Mouse (Mus musculus): Measurements from ENCODE around the gene Fntb. TPM values are rescaled to one million over a fixed set of nuclear protein-coding genes. Genes with fewer than 3 reads are reported as not detected.
A peak's percentile ranks its signal among the peaks of the same experiment; 100 is the strongest.
"Not testable (repeated sequence)": the region's sequence is repeated elsewhere in the genome, so short reads cannot be mapped to it uniquely, and the experiment has no call there.

The Fntb gene
- polyA plus RNA-seq, 1 experiment = 29.0 TPM

DNA sequence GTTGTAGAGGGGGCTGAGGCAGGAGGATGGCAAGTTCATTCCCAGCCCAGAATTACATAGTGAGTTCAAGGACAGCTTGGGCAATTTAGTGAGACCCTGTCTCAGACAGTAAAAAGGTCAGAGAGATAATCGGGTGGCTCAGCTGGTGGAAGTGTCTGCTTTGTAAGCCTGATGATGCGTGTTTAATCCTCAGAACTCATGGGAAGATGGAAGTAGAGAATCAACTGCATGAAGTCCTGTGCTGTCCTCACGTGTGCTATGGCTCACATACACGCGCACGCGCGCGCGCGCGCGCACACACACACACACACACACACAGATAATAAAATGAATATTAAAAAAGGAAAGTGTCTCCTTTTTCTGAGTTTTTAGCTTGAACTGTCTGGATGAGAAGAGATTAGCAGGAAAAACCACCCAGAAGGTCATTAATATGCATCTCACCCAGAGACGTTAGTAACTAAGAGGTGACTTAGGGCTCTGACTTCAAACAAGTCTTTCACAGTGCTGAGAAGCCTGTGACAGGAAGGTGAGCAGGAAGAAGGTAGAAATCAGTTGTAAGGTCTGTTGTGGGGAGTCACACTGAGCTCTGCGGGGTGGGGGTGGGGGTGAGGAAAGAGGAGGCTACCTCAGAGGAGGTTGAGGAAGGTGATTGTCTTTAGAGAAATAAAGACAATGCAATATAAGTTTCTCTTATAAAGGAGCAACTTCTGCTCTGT, 79.1 kb downstream of the Fntb start:
- H3K4me3 ChIP-seq (replicated peaks; ENCODE audit: extremely low read depth, low read depth, low read length) = no peak overlapping the region
- DNase-seq = no peak
- WGBS = 89% methylated on average over 15 of the region's 15 CpGs
- no peaks in the 10 kb centered on the region for H3K4me1 ChIP-seq (ENCODE audit: control insufficient read depth, insufficient read depth, low read length)
- no peak for TF ChIP-seq POLR2A (IDR thresholded peaks at IDR 0.05; ENCODE audit: borderline replicate concordance, extremely low read depth, low read depth, low read length)
- no peak for TF ChIP-seq CTCF (IDR thresholded peaks at IDR 0.05; ENCODE audit: insufficient read depth, low read length)

DNA sequence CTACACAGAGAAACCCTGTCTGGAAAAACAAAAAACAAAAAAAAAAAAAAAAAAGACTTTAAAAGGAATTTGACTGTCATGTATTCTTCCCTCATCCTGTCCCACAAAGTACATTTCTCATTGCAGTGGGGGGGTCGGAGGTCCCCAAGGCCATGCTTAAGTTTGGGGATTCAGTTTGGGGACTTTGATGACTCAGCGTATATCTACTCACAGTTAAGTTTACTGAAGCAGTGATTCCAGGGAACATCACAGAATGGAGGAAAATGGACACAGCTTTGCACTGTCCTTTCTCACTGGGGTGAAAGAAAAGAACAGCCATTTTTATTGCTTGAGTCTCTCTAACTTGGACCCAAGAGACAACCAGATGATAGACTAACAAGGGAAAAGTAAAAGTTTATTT, 87.0 kb downstream of the Fntb start:
- TF ChIP-seq POLR2A (IDR thresholded peaks at IDR 0.05; ENCODE audit: borderline replicate concordance, extremely low read depth, low read depth, low read length) (no peak), CTCF (IDR thresholded peaks at IDR 0.05; ENCODE audit: insufficient read depth, low read length) (no peak)
- no peaks in the 10 kb centered on the region for H3K4me1 ChIP-seq (ENCODE audit: control insufficient read depth, insufficient read depth, low read length)
- WGBS = 88% methylated on average over 2 of the region's 2 CpGs
- no peak for DNase-seq
- H3K4me3 ChIP-seq (replicated peaks; ENCODE audit: extremely low read depth, low read depth, low read length) = no peak overlapping the region

DNA sequence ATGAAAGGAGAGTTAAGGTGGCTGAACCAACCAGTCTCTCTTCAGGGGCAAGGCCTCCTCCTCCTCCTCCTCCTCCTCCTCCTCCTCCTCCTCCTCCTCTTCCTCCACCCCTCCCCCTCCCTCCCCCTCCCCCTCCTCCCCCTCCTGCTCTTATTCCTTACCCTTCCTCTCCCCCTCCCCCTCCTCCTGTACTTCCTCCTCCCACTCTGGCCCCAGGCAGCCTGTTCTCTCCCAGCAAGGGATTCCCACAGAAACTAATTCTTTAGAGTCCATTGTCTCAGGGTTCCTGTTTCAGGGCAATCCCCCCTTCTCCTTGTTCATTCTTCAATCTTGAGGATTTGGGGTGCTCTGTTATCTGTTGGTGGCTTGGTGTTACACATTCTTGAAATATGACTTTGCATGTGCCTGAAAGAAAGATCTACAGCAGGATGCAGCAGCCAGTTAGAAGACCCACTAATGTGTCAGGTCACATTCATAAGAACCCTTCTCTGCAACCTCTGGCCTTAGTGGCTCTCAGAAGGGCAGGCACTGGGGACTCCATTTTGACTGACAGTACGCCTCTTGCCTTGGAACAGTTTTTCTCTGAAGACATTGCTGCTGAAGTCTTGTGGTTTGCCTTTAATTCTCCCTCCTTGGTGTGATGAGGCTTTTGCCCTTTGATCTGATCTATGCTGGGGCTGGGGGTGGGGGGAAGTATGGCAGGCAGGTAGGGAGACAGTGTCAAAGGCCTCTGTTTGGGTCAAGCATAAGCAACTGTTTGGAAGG, 88.2 kb downstream of the Fntb start:
- no peak for DNase-seq
- no peaks in the 10 kb centered on the region for H3K4me1 ChIP-seq (ENCODE audit: control insufficient read depth, insufficient read depth, low read length)
- WGBS = 89% methylated on average over 1 of the region's 1 CpGs
- no peak overlapping the region for H3K4me3 ChIP-seq (replicated peaks; ENCODE audit: extremely low read depth, low read depth, low read length)
- TF ChIP-seq CTCF (IDR thresholded peaks at IDR 0.05; ENCODE audit: insufficient read depth, low read length) (no peak), POLR2A (IDR thresholded peaks at IDR 0.05; ENCODE audit: borderline replicate concordance, extremely low read depth, low read depth, low read length) (no peak)

DNA sequence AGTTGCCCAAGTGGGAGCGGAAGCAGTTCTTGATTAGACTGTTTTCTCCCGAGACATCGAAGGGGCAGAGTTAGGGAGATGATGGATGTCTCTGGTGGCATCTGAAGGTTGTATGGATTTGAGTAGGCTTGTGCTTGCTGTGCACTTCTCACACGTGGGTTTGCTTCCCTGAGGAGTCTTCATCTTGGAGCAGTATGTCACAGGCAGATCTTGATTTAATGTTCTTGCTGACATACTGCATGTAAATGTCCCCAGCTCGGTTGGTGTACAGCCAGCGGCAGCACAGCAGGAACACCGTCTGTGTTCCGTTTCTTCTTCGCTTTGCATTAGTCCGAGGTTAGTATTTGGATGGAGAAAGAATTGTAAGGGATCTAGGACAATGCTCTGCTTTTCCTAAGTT, 91.7 kb downstream of the Fntb start:
- DNase-seq = no peak
- H3K4me3 ChIP-seq (replicated peaks; ENCODE audit: extremely low read depth, low read depth, low read length) = no peak overlapping the region
- TF ChIP-seq POLR2A (IDR thresholded peaks at IDR 0.05; ENCODE audit: borderline replicate concordance, extremely low read depth, low read depth, low read length) = no peak
- TF ChIP-seq CTCF (IDR thresholded peaks at IDR 0.05; ENCODE audit: insufficient read depth, low read length) = no peak
- WGBS = 90% methylated on average over 10 of the region's 10 CpGs
- no peaks in the 10 kb centered on the region for H3K4me1 ChIP-seq (ENCODE audit: control insufficient read depth, insufficient read depth, low read length)

DNA sequence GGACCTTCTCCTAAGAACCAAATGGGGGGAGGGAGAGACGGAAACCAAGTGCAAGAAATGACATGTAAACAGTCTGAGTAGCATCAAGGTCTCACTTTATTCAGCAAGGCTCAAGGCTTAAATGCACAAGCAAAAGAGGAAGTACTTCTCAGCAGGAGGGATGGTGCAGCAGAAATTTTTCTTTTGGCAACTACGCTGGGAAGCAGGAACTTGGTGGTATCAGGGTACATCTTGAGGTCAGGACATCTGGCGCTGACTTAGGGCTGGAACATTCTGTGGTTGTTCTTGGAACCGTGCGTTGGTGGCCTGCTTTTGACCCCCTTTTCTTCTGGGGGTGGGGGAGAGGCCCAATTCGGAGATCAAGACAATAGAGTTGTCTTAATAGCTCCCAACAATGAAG, 93.4 kb downstream of the Fntb start:
- not testable (repeated sequence) for DNase-seq; H3K4me1 ChIP-seq (ENCODE audit: control insufficient read depth, insufficient read depth, low read length); H3K4me3 ChIP-seq (replicated peaks; ENCODE audit: extremely low read depth, low read depth, low read length)
- WGBS = 86% methylated on average over 6 of the region's 6 CpGs

DNA sequence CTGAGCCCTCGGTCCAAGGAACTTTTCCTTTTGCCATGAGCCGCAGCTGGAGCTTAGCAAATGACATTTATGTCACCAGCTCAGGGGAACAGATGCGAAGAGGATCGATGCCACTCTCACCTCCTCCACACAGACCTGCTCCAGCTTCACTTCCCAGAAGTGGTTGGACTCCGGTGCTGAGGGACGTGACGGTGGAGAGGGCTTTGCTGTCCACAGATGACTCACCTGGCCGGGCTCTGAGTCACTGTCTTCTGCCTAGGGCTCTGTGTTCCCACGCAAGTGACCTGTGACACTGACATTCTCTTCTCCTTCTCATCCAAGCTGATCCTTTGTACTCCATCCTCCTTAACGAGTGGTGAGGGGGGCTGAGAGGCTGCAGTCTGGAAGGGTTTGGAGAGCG, 98.3 kb downstream of the Fntb start:
- WGBS = 81% methylated on average over 11 of the region's 11 CpGs
- H3K4me3 ChIP-seq (replicated peaks; ENCODE audit: extremely low read depth, low read depth, low read length) = no peak overlapping the region
- H3K4me1 ChIP-seq (ENCODE audit: control insufficient read depth, insufficient read depth, low read length) = no peaks in the 10 kb centered on the region
- DNase-seq = no peak
- TF ChIP-seq POLR2A (IDR thresholded peaks at IDR 0.05; ENCODE audit: borderline replicate concordance, extremely low read depth, low read depth, low read length) (no peak), CTCF (IDR thresholded peaks at IDR 0.05; ENCODE audit: insufficient read depth, low read length) (no peak)

DNA sequence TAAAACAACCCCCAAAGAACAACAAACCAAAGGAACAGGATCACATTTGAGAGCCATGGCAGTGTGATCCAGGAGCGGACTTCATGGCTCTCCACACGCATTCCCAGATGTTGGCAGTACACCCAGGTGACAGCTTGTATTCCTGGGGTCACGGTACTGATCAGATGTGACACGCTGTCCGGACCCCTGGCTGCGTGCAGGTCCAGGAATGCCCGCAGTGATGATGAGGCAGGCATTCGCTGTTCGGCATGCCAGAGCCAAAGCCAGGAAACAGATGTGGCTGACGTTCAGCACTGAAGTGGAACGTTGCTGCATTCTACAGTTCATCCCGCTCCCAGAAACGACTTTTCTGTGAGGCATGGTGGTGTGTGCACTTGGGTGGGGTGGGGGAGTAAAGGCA, 99.9 kb downstream of the Fntb start:
- no peaks in the 10 kb centered on the region for H3K4me1 ChIP-seq (ENCODE audit: control insufficient read depth, insufficient read depth, low read length)
- no peak overlapping the region for H3K4me3 ChIP-seq (replicated peaks; ENCODE audit: extremely low read depth, low read depth, low read length)
- 89% methylated on average over 13 of the region's 13 CpGs for WGBS
- no peak for DNase-seq
- no peak for TF ChIP-seq CTCF (IDR thresholded peaks at IDR 0.05; ENCODE audit: insufficient read depth, low read length)
- no peak for TF ChIP-seq POLR2A (IDR thresholded peaks at IDR 0.05; ENCODE audit: borderline replicate concordance, extremely low read depth, low read depth, low read length)

DNA sequence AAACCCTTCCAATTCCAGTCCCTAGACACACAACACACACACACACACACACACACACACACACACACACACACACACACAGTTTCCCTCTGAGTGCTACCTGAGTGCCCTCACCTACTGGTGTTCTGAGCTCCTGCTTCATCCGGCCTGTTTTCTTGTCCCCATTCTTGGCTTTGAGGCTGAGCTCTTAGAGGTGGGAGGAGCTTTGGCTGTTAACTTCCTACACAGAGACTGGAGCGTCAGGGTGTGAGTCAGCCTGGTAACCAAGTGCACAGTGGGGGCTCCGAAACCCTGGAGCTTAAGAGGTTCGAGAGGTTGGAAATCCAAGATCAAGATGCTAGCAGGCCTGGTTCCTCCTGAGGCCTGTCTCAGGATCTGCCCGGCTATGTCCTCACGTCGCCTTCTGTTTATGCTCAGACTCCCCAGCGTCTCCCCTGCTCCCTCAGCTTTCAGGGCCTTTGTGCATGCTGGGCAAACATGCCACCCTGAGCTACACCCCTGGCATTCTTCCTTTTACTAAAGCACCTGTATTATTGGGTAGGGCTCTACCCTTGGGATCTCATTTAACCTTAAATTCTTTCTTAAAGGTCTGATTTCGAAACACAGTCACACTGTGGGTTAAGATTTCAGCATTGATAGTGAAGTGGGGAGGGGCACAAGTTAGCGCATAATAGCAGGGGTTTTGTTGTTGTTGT, 102.3 kb downstream of the Fntb start:
- no peaks in the 10 kb centered on the region for H3K4me1 ChIP-seq (ENCODE audit: control insufficient read depth, insufficient read depth, low read length)
- 48% methylated on average over 10 of the region's 10 CpGs for WGBS
- DNase-seq = peak; percentile 51
- no peak overlapping the region for H3K4me3 ChIP-seq (replicated peaks; ENCODE audit: extremely low read depth, low read depth, low read length)
- TF ChIP-seq POLR2A (IDR thresholded peaks at IDR 0.05; ENCODE audit: borderline replicate concordance, extremely low read depth, low read depth, low read length) (no peak), CTCF (IDR thresholded peaks at IDR 0.05; ENCODE audit: insufficient read depth, low read length) (no peak)

DNA sequence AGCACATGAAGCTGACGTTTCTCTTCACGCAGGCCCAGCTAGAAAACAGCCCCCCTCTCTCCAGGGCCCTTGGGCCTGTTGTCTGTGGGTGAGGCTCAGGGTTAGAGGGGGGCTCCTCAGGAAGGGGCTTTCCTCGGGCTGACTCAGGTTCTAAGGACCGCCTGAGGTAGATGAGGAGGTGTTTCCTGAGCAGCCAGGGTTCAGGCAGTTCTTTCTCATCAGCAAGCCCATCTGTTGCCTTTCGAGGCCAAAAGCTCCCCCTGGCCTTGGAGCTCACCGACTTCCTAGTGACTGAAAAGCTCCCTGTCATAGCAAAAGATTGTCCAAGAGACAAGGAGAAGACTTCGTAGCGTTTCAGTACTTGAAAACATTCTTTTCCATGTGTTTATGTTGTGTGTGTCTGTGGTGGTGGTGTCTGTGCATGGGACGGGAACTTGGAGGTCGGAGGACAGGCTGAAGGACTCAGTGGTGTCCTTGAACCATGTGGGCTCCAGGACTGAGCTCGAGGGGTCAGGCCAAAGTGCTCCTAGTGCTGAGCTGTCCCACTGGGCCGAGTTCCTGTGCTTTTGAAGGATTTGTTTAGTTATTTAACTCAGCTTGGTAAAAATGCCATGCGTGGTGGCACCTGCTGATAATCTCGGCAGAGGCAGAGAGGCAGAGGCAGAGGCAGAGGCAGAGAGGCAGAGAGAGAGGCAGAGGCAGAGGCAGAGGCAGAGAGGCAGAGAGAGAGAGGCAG, 103.2 kb downstream of the Fntb start:
- no peak for TF ChIP-seq POLR2A (IDR thresholded peaks at IDR 0.05; ENCODE audit: borderline replicate concordance, extremely low read depth, low read depth, low read length)
- no peak for TF ChIP-seq CTCF (IDR thresholded peaks at IDR 0.05; ENCODE audit: insufficient read depth, low read length)
- H3K4me1 ChIP-seq (ENCODE audit: control insufficient read depth, insufficient read depth, low read length) = no peaks in the 10 kb centered on the region
- 61% methylated on average over 14 of the region's 14 CpGs for WGBS
- DNase-seq = no peak
- H3K4me3 ChIP-seq (replicated peaks; ENCODE audit: extremely low read depth, low read depth, low read length) = no peak overlapping the region
